8 mouse cellular contexts compared by ENCODE assay signal in genomic region chr12:14149843-14150567, GRCm38 (mm10). TPM values are rescaled to one million over a fixed set of nuclear protein-coding genes. Genes with fewer than 3 reads are reported as not detected.
DNase-seq lines count a peak whose midpoint lies in the region; ATAC-seq lines count a peak whose summit lies in the region.

No protein-coding gene starts in this region.

- no peaks in the 10 kb centered on the region for H3K9me3 ChIP-seq in forebrain, embryonic 12.5 days
- H3K9me3 ChIP-seq in heart, embryonic 15.5 days (replicated peaks): no peaks in the 10 kb centered on the region
- no peaks in the 10 kb centered on the region for H3K9me3 ChIP-seq in liver, embryonic 11.5 days (ENCODE audit: control insufficient read depth, low read length)
- H3K9me3 ChIP-seq in neural tube, embryonic 12.5 days: no peaks in the 10 kb centered on the region

- WGBS in forebrain, embryonic 12.5 days: 1% methylated on average over 58 of the region's 59 CpGs
- under 1% methylated on average over 59 of the region's 59 CpGs for WGBS in heart, embryonic 15.5 days
- WGBS in liver, embryonic 11.5 days: 1% methylated on average over 59 of the region's 59 CpGs
- WGBS in neural tube, embryonic 12.5 days: under 1% methylated on average over 59 of the region's 59 CpGs

- peak overlapping the region; percentile 62 for H3K9ac ChIP-seq in forebrain, embryonic 12.5 days
- H3K9ac ChIP-seq in heart, embryonic 15.5 days: peak overlapping the region; percentile 60
- H3K9ac ChIP-seq in liver, embryonic 11.5 days (ENCODE audit: low read depth, low read length): no peak overlapping the region
- H3K9ac ChIP-seq in neural tube, embryonic 12.5 days: peak overlapping the region; percentile 64

- peak; percentile 2 for DNase-seq in CD4-positive, CD25-positive, alpha-beta regulatory T cell, adult 2 months (ENCODE audit: low read depth, low spot score)
- peak; percentile 80 for DNase-seq in kidney, postnatal 14 days
- peak; percentile 46 for DNase-seq in liver, embryonic 11.5 days (ENCODE audit: low spot score)
- peak; percentile 87 for DNase-seq in urinary bladder, postnatal 14 days (ENCODE audit: low spot score)

- H3K27me3 ChIP-seq in forebrain, embryonic 12.5 days: peaks cover 33% of the 10 kb centered on the region
- peaks cover 31% of the 10 kb centered on the region for H3K27me3 ChIP-seq in heart, embryonic 15.5 days
- peaks cover 45% of the 10 kb centered on the region for H3K27me3 ChIP-seq in liver, embryonic 11.5 days (replicated peaks; ENCODE audit: control insufficient read depth, insufficient read depth, low read length)
- peaks cover 25% of the 10 kb centered on the region for H3K27me3 ChIP-seq in neural tube, embryonic 12.5 days (replicated peaks)

- peaks cover 26% of the 10 kb centered on the region for H3K4me1 ChIP-seq in forebrain, embryonic 12.5 days
- peaks cover 26% of the 10 kb centered on the region for H3K4me1 ChIP-seq in heart, embryonic 15.5 days (replicated peaks)
- no peaks in the 10 kb centered on the region for H3K4me1 ChIP-seq in liver, embryonic 11.5 days (replicated peaks; ENCODE audit: control insufficient read depth, insufficient read depth, low read length)
- H3K4me1 ChIP-seq in neural tube, embryonic 12.5 days: peaks cover 12% of the 10 kb centered on the region; the same call in 1 of the 2 replicates

- no peaks in the 10 kb centered on the region for H3K36me3 ChIP-seq in forebrain, embryonic 12.5 days (replicated peaks)
- H3K36me3 ChIP-seq in heart, embryonic 15.5 days: no peaks in the 10 kb centered on the region
- no peaks in the 10 kb centered on the region for H3K36me3 ChIP-seq in liver, embryonic 11.5 days (ENCODE audit: control insufficient read depth, insufficient read depth, low read length)
- no peaks in the 10 kb centered on the region for H3K36me3 ChIP-seq in neural tube, embryonic 12.5 days

- H3K27ac ChIP-seq in forebrain, embryonic 12.5 days: no peak overlapping the region
- no peak overlapping the region for H3K27ac ChIP-seq in heart, embryonic 15.5 days
- H3K27ac ChIP-seq in liver, embryonic 11.5 days (ENCODE audit: low read depth, low read length): no peak overlapping the region
- H3K27ac ChIP-seq in neural tube, embryonic 12.5 days: no peak overlapping the region

- peak overlapping the region; percentile 59 for H3K4me3 ChIP-seq in forebrain, embryonic 12.5 days (replicated peaks)
- peak overlapping the region; percentile 67 for H3K4me3 ChIP-seq in heart, embryonic 15.5 days
- H3K4me3 ChIP-seq in liver, embryonic 11.5 days (ENCODE audit: low read depth, low read length): peak overlapping the region; percentile 46
- H3K4me3 ChIP-seq in neural tube, embryonic 12.5 days: peak overlapping the region; percentile 61

- ATAC-seq in CD4-positive, CD25-positive, alpha-beta regulatory T cell, adult 4 months: no peak
- ATAC-seq in forebrain, embryonic 12.5 days (ENCODE audit: low FRiP score): peak; percentile 31; the same call in 1 of the 2 replicates
- 0 out of 2 replicates have a peak, but pooled peaks have one; percentile 29 for ATAC-seq in heart, embryonic 15.5 days (replicated peaks; ENCODE audit: insufficient number of reproducible peaks, insufficient read depth, low FRiP score, low read depth)
- no peak; the same call in 1 of the 2 replicates for ATAC-seq in liver, embryonic 11.5 days (replicated peaks; ENCODE audit: low FRiP score)
- peak; percentile 10; the same call in 1 of the 2 replicates for ATAC-seq in neural tube, embryonic 12.5 days (ENCODE audit: low FRiP score, low read depth)

- H3K4me2 ChIP-seq in forebrain, embryonic 12.5 days: peak overlapping the region; percentile 87
- peak overlapping the region; percentile 96 for H3K4me2 ChIP-seq in heart, embryonic 15.5 days
- peak overlapping the region; percentile 68 for H3K4me2 ChIP-seq in liver, embryonic 11.5 days
- H3K4me2 ChIP-seq in neural tube, embryonic 12.5 days (replicated peaks): peak overlapping the region; percentile 90

RNA-seq across cellular contexts. Expression of gene Fam84a, which starts 1.8 kb away (rescaled TPM):
- not detected for polyA plus RNA-seq in CD4-positive, CD25-positive, alpha-beta regulatory T cell, adult 4 months (2017; shearing (Covaris generic))
- 27.9 and 32.0 TPM in 2 replicates for polyA plus RNA-seq in forebrain, embryonic 12.5 days (2016; fragmentation: Nextera tagmentation; extraction: Ambion mirVana)
- 2.3 and 2.6 TPM in 2 replicates for polyA plus RNA-seq in heart, embryonic 15.5 days (2015; fragmentation: Nextera tagmentation; extraction: Ambion mirVana)
- polyA plus RNA-seq in liver, embryonic 11.5 days (2014; fragmentation: Nextera tagmentation; extraction: Ambion mirVana): 2.6 and 2.7 TPM in 2 replicates
- 38.5 and 39.0 TPM in 2 replicates for polyA plus RNA-seq in neural tube, embryonic 12.5 days (2016; fragmentation: Nextera tagmentation; extraction: Ambion mirVana)

Comparison
In these comparisons a context has a peak if more than half of its experiments do, and no peak if none do; other contexts are left out.
1. DNase-seq: peak in every context shown above with its lines; median percentile 87 in urinary bladder, postnatal 14 days; 80 in kidney, postnatal 14 days; 46 in liver, embryonic 11.5 days; 2 in CD4-positive, CD25-positive, alpha-beta regulatory T cell, adult 2 months.
2. ATAC-seq: peak in forebrain, embryonic 12.5 days (single experiment), heart, embryonic 15.5 days (single experiment) and neural tube, embryonic 12.5 days (single experiment); none in CD4-positive, CD25-positive, alpha-beta regulatory T cell, adult 4 months (single experiment) and liver, embryonic 11.5 days (single experiment).
3. Peak in every context shown above with its lines, with median percentiles within 50 percentile points of each other: H3K4me2 ChIP-seq and H3K4me3 ChIP-seq.